Mouse (Mus musculus) cerebellum, postnatal 4 days (tissue): Measurements from ENCODE around the gene Ripk1.
A peak's percentile ranks its signal among the peaks of the same experiment; 100 is the strongest.
"Not testable (repeated sequence)": the region's sequence is repeated elsewhere in the genome, so short reads cannot be mapped to it uniquely, and the experiment has no call there.

Experiments
- DNase-seq, 2 experiments: peaks; one replicate each; pipeline ENCODE4 v3.0.0; 2022; ENCODE audit warnings: low spot score in 2 of 2, mixed read lengths in 1 of 2

The Ripk1 gene

GRCm38 (mm10) chr13:34038056-34038432 lies 35.9 kb downstream of the Ripk1 start:
- no peak for DNase-seq

DNA sequence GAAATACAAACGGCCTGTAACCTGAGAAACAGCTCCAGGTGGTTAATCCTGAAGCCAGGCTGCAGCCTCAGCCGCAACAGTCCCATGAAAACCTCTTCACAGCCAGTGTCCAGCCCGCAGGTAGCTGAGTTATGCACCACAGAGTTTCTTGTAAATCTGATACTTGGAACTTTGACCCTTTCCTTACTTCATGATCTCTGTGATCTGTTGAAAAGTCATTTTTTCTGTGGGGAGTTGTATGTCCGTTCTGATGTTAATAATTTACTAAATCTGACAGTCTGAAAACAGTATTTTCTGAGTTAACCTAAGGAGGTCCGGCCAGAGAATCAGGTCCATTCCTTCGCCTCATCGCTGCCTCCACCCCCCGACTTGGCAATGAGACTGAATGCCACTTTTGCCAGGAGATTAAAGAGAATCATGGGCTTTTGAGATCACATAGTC lies 36.8 kb downstream of the Ripk1 start:
- DNase-seq, result no peak

- no peak for DNase-seq
Measured at GRCm38 (mm10) chr13:34040091-34040490, 37.9 kb downstream of the Ripk1 start.

- no peak for DNase-seq
Measured at GRCm38 (mm10) chr13:34043716-34044393, 41.7 kb downstream of the Ripk1 start.

DNA sequence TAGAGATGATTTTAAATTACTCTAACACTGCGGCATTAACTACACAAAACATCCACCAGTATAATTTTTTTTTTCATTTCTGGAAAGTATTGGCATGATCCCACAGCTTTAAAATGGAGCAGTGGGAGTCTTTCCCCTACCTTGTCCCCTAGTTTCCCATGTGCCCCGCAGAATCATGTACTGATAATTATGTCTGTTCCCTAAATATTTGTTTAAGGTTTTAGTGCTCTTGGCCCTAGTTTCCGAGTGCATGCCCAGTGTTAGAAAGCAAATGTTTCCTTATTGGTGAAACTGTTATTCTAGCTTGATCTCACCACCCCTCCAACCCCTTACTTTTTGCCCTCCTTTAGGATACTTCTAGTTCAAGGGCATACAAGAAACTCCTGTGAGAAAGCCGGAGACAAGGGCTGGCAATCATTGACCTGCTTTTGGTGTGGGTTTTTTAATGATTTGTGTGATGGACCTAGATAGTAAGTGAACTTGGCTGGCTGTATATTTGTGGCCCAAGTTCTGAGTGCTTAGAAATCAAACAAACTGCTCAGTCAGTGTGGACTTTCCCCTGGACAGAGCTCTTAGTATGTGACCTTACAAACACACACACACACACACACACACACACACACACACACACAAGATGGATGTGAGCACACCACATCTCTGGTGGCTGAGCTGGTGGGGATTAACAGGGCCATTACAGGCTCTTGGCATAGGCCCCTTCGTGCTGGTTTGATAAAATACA lies 43.5 kb downstream of the Ripk1 start:
- no peak for DNase-seq

DNA sequence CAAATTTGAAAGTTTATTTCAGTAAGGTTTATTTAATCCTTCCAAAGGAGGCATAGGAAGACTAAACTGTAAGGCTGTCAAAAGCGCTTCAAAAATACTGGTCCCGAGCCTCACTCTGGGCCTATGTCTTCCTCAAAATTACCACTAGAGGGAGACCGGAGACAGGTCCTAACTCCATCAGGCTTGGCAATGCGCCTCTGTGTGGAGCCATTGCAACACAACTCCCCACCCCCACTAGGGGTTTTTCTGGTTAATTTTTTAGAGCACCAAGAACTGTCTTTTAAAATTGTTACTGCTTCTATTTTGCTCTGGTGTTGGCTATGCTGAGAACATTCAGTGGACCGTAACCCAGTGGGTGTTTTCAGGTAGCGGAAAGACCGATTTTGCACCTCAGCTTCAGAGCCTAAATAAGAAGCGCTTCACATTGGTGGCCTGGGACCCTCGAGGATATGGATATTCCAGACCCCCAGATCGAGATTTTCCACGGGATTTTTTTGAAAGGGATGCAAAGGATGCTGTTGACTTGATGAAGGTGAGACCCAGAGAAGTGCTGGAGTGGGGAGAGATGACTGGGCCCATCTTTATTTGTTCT lies 44.4 kb downstream of the Ripk1 start:
- peak; percentile 56 to 82 for DNase-seq

GRCm38 (mm10) chr13:34047526-34047925 lies 45.4 kb downstream of the Ripk1 start:
- no peak for DNase-seq

DNA sequence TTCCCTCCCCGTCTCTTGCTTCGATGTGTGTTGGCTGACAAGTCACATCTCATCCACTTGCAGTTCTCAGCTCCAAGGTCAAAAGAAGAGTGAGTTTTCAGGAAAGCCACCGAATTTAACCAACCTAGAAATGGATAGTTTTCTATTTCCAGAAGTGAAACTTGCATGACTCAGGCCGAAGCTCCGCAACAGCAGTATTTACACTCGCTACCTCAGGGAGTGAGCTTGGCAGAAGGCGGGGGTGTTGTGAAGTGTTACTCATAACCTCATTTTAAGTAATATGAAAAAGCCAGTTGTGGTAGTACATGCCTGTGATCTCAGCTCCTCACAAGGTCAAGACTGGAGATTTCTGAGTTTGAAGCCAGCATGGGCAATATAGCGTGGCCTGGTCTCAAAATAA lies 48.3 kb downstream of the Ripk1 start:
- DNase-seq, result no peak

GRCm38 (mm10) chr13:34051692-34052091 lies 49.5 kb downstream of the Ripk1 start:
- DNase-seq, result no peak

GRCm38 (mm10) chr13:34053673-34054282 lies 51.6 kb downstream of the Ripk1 start:
- no peak for DNase-seq

- DNase-seq, result no peak
Measured at GRCm38 (mm10) chr13:34054391-34054790, 52.2 kb downstream of the Ripk1 start.

- DNase-seq, result no peak
Measured at GRCm38 (mm10) chr13:34054983-34055382, 52.8 kb downstream of the Ripk1 start.

GRCm38 (mm10) chr13:34057252-34057651 lies 55.1 kb downstream of the Ripk1 start:
- DNase-seq, result no peak

GRCm38 (mm10) chr13:34060061-34060460 lies 57.9 kb downstream of the Ripk1 start:
- DNase-seq, result peak in 1 of 2 experiments; percentile 46

- no peak for DNase-seq
Measured at GRCm38 (mm10) chr13:34062466-34062865, 60.3 kb downstream of the Ripk1 start.

DNA sequence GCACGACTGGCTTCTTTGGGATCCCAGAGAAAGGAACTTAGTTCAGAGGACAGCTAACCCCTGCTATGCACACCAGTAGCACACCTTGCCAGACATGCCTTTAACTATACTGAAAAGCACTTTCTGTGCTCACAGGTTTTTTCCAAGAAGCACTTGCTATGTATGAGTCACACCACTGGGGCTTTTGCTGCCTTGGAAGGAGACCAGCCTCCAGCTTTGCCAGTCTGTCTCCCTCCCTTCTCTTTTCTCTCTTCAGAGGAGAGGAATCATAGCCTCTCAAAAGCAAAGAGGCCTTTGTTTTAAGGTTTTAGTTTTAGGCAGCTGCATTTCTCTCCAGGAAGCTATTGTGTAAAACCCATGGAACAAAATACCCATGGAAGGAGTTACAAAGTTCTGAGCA lies 64.2 kb downstream of the Ripk1 start:
- DNase-seq, result no peak

- no peak for DNase-seq
Measured at GRCm38 (mm10) chr13:34070296-34070695, 68.1 kb downstream of the Ripk1 start.

GRCm38 (mm10) chr13:34071836-34072235 lies 69.7 kb downstream of the Ripk1 start:
- no peak for DNase-seq

DNA sequence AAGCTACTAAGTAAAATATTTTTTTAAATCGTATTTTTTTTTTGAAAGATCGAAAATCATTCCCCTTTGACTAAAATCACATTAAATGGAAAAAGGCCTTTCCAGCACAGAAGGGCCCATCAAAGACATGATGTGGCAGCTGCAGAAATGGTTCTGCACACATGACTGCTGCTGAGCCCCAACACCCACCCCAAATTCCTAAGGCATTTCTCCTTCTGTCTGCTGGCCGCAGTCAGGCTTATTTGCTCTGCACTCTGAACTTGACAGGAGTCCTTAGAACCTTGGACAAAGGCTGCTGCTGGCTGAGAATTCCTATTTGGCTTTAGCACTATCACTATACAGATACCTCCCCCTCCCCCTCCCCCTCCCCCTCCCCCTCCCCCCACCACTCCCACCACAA lies 70.7 kb downstream of the Ripk1 start:
- DNase-seq, result no peak

GRCm38 (mm10) chr13:34074441-34074840 lies 72.3 kb downstream of the Ripk1 start:
- DNase-seq, result not testable (repeated sequence)

- DNase-seq, result not testable (repeated sequence)
Measured at GRCm38 (mm10) chr13:34075893-34076292, 73.7 kb downstream of the Ripk1 start.
